28 mouse cellular contexts compared by ENCODE assay signal in genomic region chr3:134365948-134366347, GRCm38 (mm10).
A peak's percentile ranks its signal among the peaks of the same experiment; 100 is the strongest.
DNase-seq lines count a peak whose midpoint lies in the region; ATAC-seq and TF ChIP-seq lines count a peak whose summit lies in the region.
"Had no signal": no experiment of that assay in that cellular context is flagged by ENCODE, and none has a peak within 500 bp of the region (broad histone marks: within the 10 kb centered on the region; RNA-seq: fewer than 3 reads in every experiment).

No protein-coding gene starts in this region.

- no peaks in the 10 kb centered on the region for H3K9me3 ChIP-seq in MEL (replicated peaks; ENCODE audit: insufficient read depth, low read length)
- no peaks in the 10 kb centered on the region for H3K9me3 ChIP-seq in liver, embryonic 14.5 days (ENCODE audit: control insufficient read depth, low read length)
- H3K9me3 ChIP-seq in limb, embryonic 10.5 days (replicated peaks), result no peaks in the 10 kb centered on the region
- H3K9me3 ChIP-seq: embryonic facial prominence, embryonic 12.5 days; hindbrain, embryonic 13.5 days; neural tube, embryonic 13.5 days had no signal

- TF ChIP-seq POLR2A in MEL (IDR thresholded peaks at IDR 0.05; ENCODE audit: control insufficient read depth in 1 of 2, insufficient read depth in 1 of 2, low read depth in 1 of 2, low read length in 2 of 2, poor library complexity in 1 of 2), result no peak

- H3K4me2 ChIP-seq in liver, embryonic 14.5 days (ENCODE audit: low read depth), result no peak overlapping the region
- H3K4me2 ChIP-seq: embryonic facial prominence, embryonic 12.5 days; hindbrain, embryonic 13.5 days; midbrain, embryonic 11.5 days; neural tube, embryonic 13.5 days had no signal

- H3K36me3 ChIP-seq in MEL (ENCODE audit: control insufficient read depth in 1 of 2, insufficient read depth in 2 of 2, low read length in 2 of 2), result peaks cover 0 to 12% of the 10 kb centered on the region in 2 experiments; a peak in 2 of 4 replicates
- no peaks in the 10 kb centered on the region for H3K36me3 ChIP-seq in liver, embryonic 14.5 days (replicated peaks; ENCODE audit: control insufficient read depth, insufficient read depth, low read depth)
- H3K36me3 ChIP-seq in limb, embryonic 10.5 days, result no peaks in the 10 kb centered on the region
- H3K36me3 ChIP-seq: embryonic facial prominence, embryonic 12.5 days; hindbrain, embryonic 13.5 days; neural tube, embryonic 13.5 days had no signal

- H3K4me3 ChIP-seq in MEL (ENCODE audit: control insufficient read depth in 1 of 2, insufficient read depth in 1 of 2, low read depth in 2 of 2, low read length in 2 of 2), result no peak overlapping the region
- H3K4me3 ChIP-seq in liver, embryonic 14.5 days (ENCODE audit: insufficient read depth in 1 of 2, low read depth in 2 of 2, low read length in 2 of 2), result no peak overlapping the region
- no peak overlapping the region for H3K4me3 ChIP-seq in limb, embryonic 10.5 days
- H3K4me3 ChIP-seq: embryonic facial prominence, embryonic 12.5 days; hindbrain, embryonic 13.5 days; neural tube, embryonic 13.5 days had no signal

- H3K9ac ChIP-seq in MEL (ENCODE audit: control insufficient read depth, low read depth, low read length, poor library complexity, severe bottlenecking), result no peak overlapping the region
- H3K9ac ChIP-seq in liver, embryonic 14.5 days (replicated peaks), result no peak overlapping the region
- H3K9ac ChIP-seq: embryonic facial prominence, embryonic 12.5 days; hindbrain, embryonic 13.5 days; neural tube, embryonic 13.5 days had no signal

- peak; percentile 86 for TF ChIP-seq EP300 in MEL (IDR thresholded peaks at IDR 0.05; ENCODE audit: low read depth in 1 of 2, low read length in 2 of 2)
- no peak for TF ChIP-seq EP300 in liver, embryonic 14.5 days (IDR thresholded peaks at IDR 0.05; ENCODE audit: low read depth)

- peak; percentile 39 to 46; a peak in 2 of 4 replicates for ATAC-seq in hematopoietic stem cell, adult 5-6 weeks (replicated peaks in 1 of 2; ENCODE audit: insufficient read depth in 1 of 2, low FRiP score in 2 of 2, low TSS enrichment in 1 of 2, low read depth in 1 of 2, poor library complexity in 2 of 2, severe bottlenecking in 2 of 2)
- peak; percentile 76 for ATAC-seq in liver, embryonic 14.5 days (ENCODE audit: insufficient read depth)
- ATAC-seq in monocyte, adult 5-6 weeks (replicated peaks; ENCODE audit: insufficient number of reproducible peaks, low FRiP score, low TSS enrichment, poor library complexity, severe bottlenecking), result no peak
- ATAC-seq: forebrain, embryonic 14.5 days; intestine, embryonic 16.5 days; Patski had no signal

- TF ChIP-seq CTCF in MEL (IDR thresholded peaks at IDR 0.05 in 2 of 3, conservative IDR thresholded peaks at IDR 0.05 in 1 of 3; ENCODE audit: control insufficient read depth in 1 of 3, insufficient read depth in 1 of 3, low read depth in 2 of 3, low read length in 3 of 3, poor library complexity in 1 of 3, severe bottlenecking in 1 of 3), result no peak
- no peak for TF ChIP-seq CTCF in liver, embryonic 14.5 days (IDR thresholded peaks at IDR 0.05; ENCODE audit: low read depth)

- H3K4me1 ChIP-seq in MEL (ENCODE audit: control insufficient read depth in 1 of 2, insufficient read depth in 2 of 2, low read length in 2 of 2), result peaks cover 0 to 7% of the 10 kb centered on the region in 2 experiments; a peak in 3 of 4 replicates
- H3K4me1 ChIP-seq in liver, embryonic 14.5 days (replicated peaks; ENCODE audit: control insufficient read depth in 2 of 2, insufficient read depth in 2 of 2, low read length in 1 of 2), result peaks cover 0 to 5% of the 10 kb centered on the region in 2 experiments; a peak in 2 of 4 replicates
- H3K4me1 ChIP-seq in limb, embryonic 10.5 days, result peaks cover 11% of the 10 kb centered on the region

- WGBS in liver, embryonic 14.5 days (ENCODE audit: insufficient replicate concordance), result 10% methylated on average over 4 of the region's 4 CpGs
- 85% methylated on average over 4 of the region's 4 CpGs for WGBS in limb, embryonic 10.5 days

- peak overlapping the region; percentile 57 for H3K27ac ChIP-seq in MEL (ENCODE audit: control insufficient read depth, low read depth, low read length)
- H3K27ac ChIP-seq in liver, embryonic 14.5 days, result no peak overlapping the region
- no peak overlapping the region for H3K27ac ChIP-seq in limb, embryonic 10.5 days
- H3K27ac ChIP-seq: embryonic facial prominence, embryonic 12.5 days; hindbrain, embryonic 13.5 days; kidney, postnatal 0 days; neural tube, embryonic 13.5 days had no signal

- no peaks in the 10 kb centered on the region for H3K79me2 ChIP-seq in MEL (ENCODE audit: control insufficient read depth, insufficient read depth, low read length, poor library complexity)

- no peaks in the 10 kb centered on the region for H3K27me3 ChIP-seq in MEL (ENCODE audit: control insufficient read depth in 1 of 2, insufficient read depth in 2 of 2, low read length in 2 of 2)
- H3K27me3 ChIP-seq in liver, embryonic 14.5 days (ENCODE audit: control insufficient read depth, insufficient read depth, low read length), result no peaks in the 10 kb centered on the region
- H3K27me3 ChIP-seq in limb, embryonic 10.5 days (ENCODE audit: low read depth, poor library complexity, severe bottlenecking), result no peaks in the 10 kb centered on the region
- H3K27me3 ChIP-seq: CH12.LX; embryonic facial prominence, embryonic 12.5 days; hindbrain, embryonic 13.5 days; neural tube, embryonic 13.5 days; Patski had no signal

- no peak for TF ChIP-seq RAD21 in MEL (IDR thresholded peaks at IDR 0.05; ENCODE audit: low read depth, low read length)

- DNase-seq in 416B (ENCODE audit: low read depth) (peak; percentile 72), MEL (ENCODE audit: low read depth, low spot score) (peak; percentile 88)
- no peak for DNase-seq in liver, embryonic 14.5 days (ENCODE audit: low read depth in 3 of 3, low spot score in 3 of 3)
- no peak for DNase-seq in limb, embryonic 10.5 days (ENCODE audit: low spot score)
- DNase-seq in cerebellum, adult 9-11 months, result no peak
- DNase-seq in adrenal gland, adult (ENCODE audit: inconsistent age in 2 of 2, low spot score in 1 of 2), result no peak
- DNase-seq: adrenal gland, postnatal 14 days; cerebellum, adult 2 months; cerebellum, postnatal 25 days; embryo, embryonic 11 days; gastrocnemius, postnatal 25 days; kidney, adult 8-10 months; kidney, postnatal 4 days; lung, postnatal 36 days; retina, postnatal 1 day; right cerebral cortex, postnatal 14 days; thymus, postnatal 14 days had no signal

TF ChIP-seq in MEL, 35 proteins besides CTCF, POLR2A, EP300 and RAD21:
- TF ChIP-seq KAT2A (conservative IDR thresholded peaks at IDR 0.05; ENCODE audit: low read depth, low read length), result no peak
- no peak for TF ChIP-seq SMC3 (IDR thresholded peaks at IDR 0.05; ENCODE audit: low read depth, low read length)
- TF ChIP-seq ELF1 (IDR thresholded peaks at IDR 0.05; ENCODE audit: low read depth, low read length), result no peak
- TF ChIP-seq CHD1 (IDR thresholded peaks at IDR 0.05; ENCODE audit: low read depth, low read length), result no peak
- TF ChIP-seq GATA1 (IDR thresholded peaks at IDR 0.05; ENCODE audit: low read depth, low read length), result peak; percentile 88
- no peak for TF ChIP-seq BHLHE40 (IDR thresholded peaks at IDR 0.05; ENCODE audit: borderline replicate concordance, low read depth, low read length)
- TF ChIP-seq ZNF384 (IDR thresholded peaks at IDR 0.05; ENCODE audit: low read depth, low read length), result peak; percentile 59
- TF ChIP-seq TCF12 (IDR thresholded peaks at IDR 0.05; ENCODE audit: low read depth, low read length), result peak; percentile 82
- no peak for TF ChIP-seq MYB (IDR thresholded peaks at IDR 0.05; ENCODE audit: low read depth, low read length)
- TF ChIP-seq RCOR1 (IDR thresholded peaks at IDR 0.05; ENCODE audit: low read depth, low read length), result peak; percentile 41; the same call in 1 of the 2 replicates
- TF ChIP-seq CHD2 (IDR thresholded peaks at IDR 0.05; ENCODE audit: low read length), result no peak
- 0 out of 2 replicates have a peak, but pooled peaks have one; percentile 28 for TF ChIP-seq ZKSCAN1 (IDR thresholded peaks at IDR 0.05; ENCODE audit: low read depth, low read length)
- TF ChIP-seq GABPA (IDR thresholded peaks at IDR 0.05; ENCODE audit: low read depth, low read length), result no peak
- no peak for TF ChIP-seq HCFC1 (IDR thresholded peaks at IDR 0.05; ENCODE audit: low read depth, low read length)
- peak; percentile 68; the same call in 1 of the 2 replicates for TF ChIP-seq UBTF (IDR thresholded peaks at IDR 0.05; ENCODE audit: borderline replicate concordance, insufficient read depth, low read depth, low read length)
- peak; percentile 61; the same call in 1 of the 2 replicates for TF ChIP-seq MAZ (IDR thresholded peaks at IDR 0.05; ENCODE audit: low read depth, low read length)
- no peak for TF ChIP-seq USF1 (IDR thresholded peaks at IDR 0.05; ENCODE audit: low read depth, low read length)
- TF ChIP-seq TBP (IDR thresholded peaks at IDR 0.05; ENCODE audit: low read depth, low read length), result peak; percentile 93
- peak; percentile 70 for TF ChIP-seq TAL1 (IDR thresholded peaks at IDR 0.05; ENCODE audit: low read length)
- no peak for TF ChIP-seq E2F4 (IDR thresholded peaks at IDR 0.05; ENCODE audit: borderline replicate concordance, low read depth, low read length)

Comparison
In these comparisons a context has a peak if more than half of its experiments do, and no peak if none do; other contexts are left out.
1. DNase-seq: peak in 416B (single experiment) and MEL (single experiment); none in liver, embryonic 14.5 days (0 of 3), limb, embryonic 10.5 days (single experiment), cerebellum, adult 9-11 months (single experiment) and adrenal gland, adult (0 of 2).